Mouse (Mus musculus): ENCODE measurements around the gene Rnf114. TPM values are rescaled to one million over a fixed set of nuclear protein-coding genes. Genes with fewer than 3 reads are reported as not detected.

Rnf114 gene
- 18.3 and 25.0 TPM in 2 replicates for polyA plus RNA-seq (2012; ENCODE audit: low replicate concordance)

GRCm38 (mm10) chr2:167491757-167492708 is at the start of gene Rnf114:
TSS of gene Rnf114 (plus strand) at chr2:167492645.

GRCm38 (mm10) chr2:167492713-167493636 is 530 bp downstream of the Rnf114 start, which contains the start of gene Spata2:
TSS of gene Spata2 (minus strand) at chr2:167492887.

GRCm38 (mm10) chr2:167537476-167538297 is 45.2 kb downstream of the Rnf114 start, which contains the start of gene Snai1:
TSS of gene Snai1 (plus strand) at chr2:167538195.

Other genes starting within 250 kb of the Rnf114 start
- 11.4 and 11.6 TPM in 2 replicates for gene B4galt5, start 143.5 kb upstream of the Rnf114 start, polyA plus RNA-seq (2012; ENCODE audit: low replicate concordance)
- 6.1 and 28.2 TPM in 2 replicates for gene Slc9a8, start 70.9 kb upstream of the Rnf114 start, polyA plus RNA-seq (2012; ENCODE audit: low replicate concordance)
- 24.2 and 37.0 TPM in 2 replicates for gene Spata2, start 242 bp downstream of the Rnf114 start, polyA plus RNA-seq (2012; ENCODE audit: low replicate concordance)
- 1.8 and 2.9 TPM in 2 replicates for gene Snai1, start 45.5 kb downstream of the Rnf114 start, polyA plus RNA-seq (2012; ENCODE audit: low replicate concordance)
- 132 and 291 TPM in 2 replicates for gene Ube2v1, start 139.4 kb downstream of the Rnf114 start, polyA plus RNA-seq (2012; ENCODE audit: low replicate concordance)
- not detected in 2 replicates for gene Gm20431, start 168.9 kb downstream of the Rnf114 start, polyA plus RNA-seq (2012; ENCODE audit: low replicate concordance)
- gene Cebpb, start 196.3 kb downstream of the Rnf114 start, polyA plus RNA-seq (2012; ENCODE audit: low replicate concordance): 69.7 and 200 TPM in 2 replicates
- gene Tmem189, start 197.2 kb downstream of the Rnf114 start, polyA plus RNA-seq (2012; ENCODE audit: low replicate concordance): 94.0 and 95.1 TPM in 2 replicates

All from leukemia stem cell, adult 10-12 weeks (primary cell).